Mouse (Mus musculus): ENCODE data around the gene Drd3. TPM values are rescaled to one million over a fixed set of nuclear protein-coding genes. Genes with fewer than 3 reads are reported as not detected.

Drd3 gene
- not detected for polyA plus RNA-seq (2012; fragmentation: generic; extraction: Trizol)

DNA sequence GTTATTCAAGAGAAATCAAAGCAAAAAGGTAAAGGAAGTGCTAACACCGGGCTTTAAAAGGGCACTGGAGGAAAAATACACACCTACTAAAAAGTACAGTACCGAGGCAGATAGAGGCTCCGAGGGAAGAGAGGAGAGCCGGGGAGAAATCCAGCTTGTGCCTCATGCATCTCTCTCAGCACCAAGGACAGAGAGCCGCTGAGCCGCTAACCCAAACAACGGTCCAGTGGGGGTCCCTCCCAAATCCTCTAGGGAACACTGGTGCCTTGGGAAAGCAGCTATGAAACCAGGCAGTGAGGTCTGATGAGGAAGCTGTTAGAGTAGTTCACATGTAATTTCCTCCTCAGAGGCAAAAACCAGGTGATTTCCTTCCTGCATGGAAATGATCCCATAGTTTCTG, at the start of gene Drd3:
TSS of gene Drd3 (plus strand) at position 276 of the 400 bp plus-strand sequence.

Other genes with a start within 250 kb of the Drd3 start
- gene Tigit, start 89.9 kb upstream of the Drd3 start, polyA plus RNA-seq (2012; fragmentation: generic; extraction: Trizol), result under 1 TPM in 1 of 2 experiments, not detected in 1; 0.20 TPM
- 1 to 10 TPM in 1 of 2 experiments, under 1 TPM in 1; 0.48 to 5.8 TPM for gene Ccdc191, start 135.8 kb downstream of the Drd3 start, polyA plus RNA-seq (2012; fragmentation: generic; extraction: Trizol)
- gene Qtrt2, start 172.8 kb downstream of the Drd3 start, polyA plus RNA-seq (2012; fragmentation: generic; extraction: Trizol), result 1 to 10 TPM in 1 of 2 experiments, under 1 TPM in 1; 0.40 to 5.4 TPM
- under 1 TPM in 1 of 2 experiments, not detected in 1; 0.01 TPM for gene Zdhhc23, start 225.8 kb downstream of the Drd3 start, polyA plus RNA-seq (2012; fragmentation: generic; extraction: Trizol)

Measured in C3H10T1/2 (cell line).